Mouse (Mus musculus) left cerebral cortex, adult 18-20 months (tissue): ENCODE measurements around the gene Ess2. TPM values are rescaled to one million over a fixed set of nuclear protein-coding genes. Genes with fewer than 3 reads are reported as not detected.

Source experiments
- DNase-seq, 2 experiments: peaks; one replicate each; pipeline ENCODE4 v3.0.0; 2021 to 2022; ENCODE audit warnings: low spot score in 2 of 2, mixed read lengths in 1 of 2
- total RNA-seq, 2 experiments: library from RNA; stranded (reverse); gene quantifications; 2 replicates each; pipeline ENCODE4 v1.2.3; 2021

Ess2 gene
- total RNA-seq, 2 experiments from 2014 or later, result 30.1 to 33.4 TPM

GRCm38 (mm10) chr16:17922163-17922538, 11.0 kb upstream of the Ess2 start:
- DNase-seq, result peak in 1 of 2 experiments; percentile 17

- DNase-seq, result peak; percentile 96 to 98
Observed at GRCm38 (mm10) chr16:17921325-17922162, 10.4 kb upstream of the Ess2 start.

GRCm38 (mm10) chr16:17920586-17920985, 9.4 kb upstream of the Ess2 start:
- DNase-seq, result no peak

GRCm38 (mm10) chr16:17914307-17915249, 3.4 kb upstream of the Ess2 start, which contains the start of gene Gsc2:
Gsc2 (minus strand) TSS chr16:17915059.
- peak in 1 of 2 experiments; percentile 20 for DNase-seq

GRCm38 (mm10) chr16:17898462-17898861, 12.7 kb downstream of the Ess2 start, which contains the start of the genes Dgcr2 and Tssk2:
Dgcr2 (minus strand) TSS chr16:17898562.
Tssk2 (plus strand) TSS chr16:17898637.
- no peak for DNase-seq

GRCm38 (mm10) chr16:17896091-17896490, 15.1 kb downstream of the Ess2 start:
- DNase-seq, result no peak

GRCm38 (mm10) chr16:17893923-17894322, 17.2 kb downstream of the Ess2 start, which contains the start of gene Tssk1:
Tssk1 (plus strand) TSS chr16:17894223.
- DNase-seq, result no peak

GRCm38 (mm10) chr16:17892606-17893005, 18.5 kb downstream of the Ess2 start:
- DNase-seq, result no peak

- DNase-seq, result peak; percentile 99
Observed at GRCm38 (mm10) chr16:17891567-17891959, 19.6 kb downstream of the Ess2 start, which contains the start of gene Gm20518. Gm20518 (minus strand) TSS chr16:17891671.

GRCm38 (mm10) chr16:17890917-17891566, 20.1 kb downstream of the Ess2 start:
- peak; percentile 47 to 57 for DNase-seq

GRCm38 (mm10) chr16:17890342-17890727, 20.8 kb downstream of the Ess2 start:
- DNase-seq, result no peak

GRCm38 (mm10) chr16:17889689-17890341, 21.3 kb downstream of the Ess2 start:
- no peak for DNase-seq

- DNase-seq, result no peak
Observed at GRCm38 (mm10) chr16:17884116-17884515, 27.0 kb downstream of the Ess2 start.

GRCm38 (mm10) chr16:17882196-17882595, 29.0 kb downstream of the Ess2 start:
- DNase-seq, result no peak

GRCm38 (mm10) chr16:17879571-17879970, 31.6 kb downstream of the Ess2 start:
- DNase-seq, result peak in 1 of 2 experiments; percentile 40

GRCm38 (mm10) chr16:17876096-17876495, 35.1 kb downstream of the Ess2 start:
- no peak for DNase-seq

- no peak for DNase-seq
Observed at GRCm38 (mm10) chr16:17875174-17875573, 36.0 kb downstream of the Ess2 start.

GRCm38 (mm10) chr16:17872995-17873394, 38.2 kb downstream of the Ess2 start:
- no peak for DNase-seq

GRCm38 (mm10) chr16:17871248-17871647, 39.9 kb downstream of the Ess2 start:
- DNase-seq, result no peak

- no peak for DNase-seq
Observed at GRCm38 (mm10) chr16:17865770-17866169, 45.4 kb downstream of the Ess2 start.
